Mouse (Mus musculus) monocyte, adult 2 months (primary cell): ENCODE results near the gene Zc3hav1l.

Experiments
- DNase-seq, 2 experiments: peaks; one replicate each; pipeline ENCODE4 v3.0.0; 2022; ENCODE audit warnings: low spot score in 2 of 2, low read depth in 1 of 2

The Zc3hav1l gene

GRCm38 (mm10) chr6:38284422-38284821 is 14.6 kb downstream of the Zc3hav1l start:
- no peak for DNase-seq

- DNase-seq, result no peak
These were observed 34.6 kb downstream of the Zc3hav1l start for GRCm38 (mm10) chr6:38264466-38264865.

GRCm38 (mm10) chr6:38263393-38264159 is 35.5 kb downstream of the Zc3hav1l start:
- DNase-seq, result no peak

GRCm38 (mm10) chr6:38261877-38262276 is 37.2 kb downstream of the Zc3hav1l start:
- no peak for DNase-seq

GRCm38 (mm10) chr6:38257506-38257905 is 41.6 kb downstream of the Zc3hav1l start:
- no peak for DNase-seq

GRCm38 (mm10) chr6:38256793-38257192 is 42.3 kb downstream of the Zc3hav1l start:
- DNase-seq, result no peak

- no peak for DNase-seq
These were observed 43.3 kb downstream of the Zc3hav1l start for GRCm38 (mm10) chr6:38255794-38256193.

- DNase-seq, result no peak
These were observed 45.1 kb downstream of the Zc3hav1l start, which contains the start of gene D630045J12Rik for GRCm38 (mm10) chr6:38253736-38254641. Gene D630045J12Rik (minus strand): TSS chr6:38254009.

GRCm38 (mm10) chr6:38252766-38253735 is 46.0 kb downstream of the Zc3hav1l start:
- DNase-seq, result no peak

GRCm38 (mm10) chr6:38252139-38252538 is 46.9 kb downstream of the Zc3hav1l start:
- DNase-seq, result no peak

- no peak for DNase-seq
These were observed 47.6 kb downstream of the Zc3hav1l start for GRCm38 (mm10) chr6:38251464-38251863.

GRCm38 (mm10) chr6:38247362-38247761 is 51.7 kb downstream of the Zc3hav1l start:
- DNase-seq, result no peak

- no peak for DNase-seq
These were observed 54.3 kb downstream of the Zc3hav1l start for GRCm38 (mm10) chr6:38244806-38245205.

- no peak for DNase-seq
These were observed 54.9 kb downstream of the Zc3hav1l start for GRCm38 (mm10) chr6:38244167-38244566.

GRCm38 (mm10) chr6:38242833-38243232 is 56.2 kb downstream of the Zc3hav1l start:
- DNase-seq, result no peak

GRCm38 (mm10) chr6:38242295-38242830 is 56.7 kb downstream of the Zc3hav1l start:
- no peak for DNase-seq

GRCm38 (mm10) chr6:38241508-38241907 is 57.6 kb downstream of the Zc3hav1l start:
- DNase-seq, result no peak

- no peak for DNase-seq
These were observed 58.4 kb downstream of the Zc3hav1l start for GRCm38 (mm10) chr6:38240618-38241017.

GRCm38 (mm10) chr6:38238382-38238781 is 60.7 kb downstream of the Zc3hav1l start:
- no peak for DNase-seq
